Mouse (Mus musculus): Measurements from ENCODE around the gene Acot12. TPM values are rescaled to one million over a fixed set of nuclear protein-coding genes. Genes with fewer than 3 reads are reported as not detected.

The Acot12 gene
- total RNA-seq, 2 experiments from 2014 or later: 0.54 TPM; not detected in 1

GRCm38 (mm10) chr13:91737191-91737590, 4.1 kb upstream of the Acot12 start:
- no peak for TF ChIP-seq CTCF (IDR thresholded peaks at IDR 0.05)
- DNase-seq (ENCODE audit: extremely low spot score in 1 of 2, low spot score in 2 of 2): no peak
- Histone ChIP-seq H3K27ac (no peak overlapping the region), H3K4me3 (no peak overlapping the region)
- intact Hi-C loops (cut with DNase I): no loop called here

- peak overlapping the region; percentile 55 for H3K4me3 ChIP-seq
- DNase-seq (ENCODE audit: extremely low spot score in 1 of 2, low spot score in 2 of 2): no peak
- H3K27ac ChIP-seq: peak overlapping the region; percentile 19; the same call in 1 of the 2 replicates
- no peak for TF ChIP-seq CTCF (IDR thresholded peaks at IDR 0.05)
- intact Hi-C loops (cut with DNase I): no loop called here
Observed at GRCm38 (mm10) chr13:91740851-91741250, 461 bp upstream of the Acot12 start.

GRCm38 (mm10) chr13:91743180-91743579, 1.9 kb downstream of the Acot12 start:
- intact Hi-C loops (cut with DNase I): no loop called here
- H3K27ac ChIP-seq: no peak overlapping the region
- no peak overlapping the region for H3K4me3 ChIP-seq
- TF ChIP-seq CTCF (IDR thresholded peaks at IDR 0.05): no peak
- no peak for DNase-seq (ENCODE audit: extremely low spot score in 1 of 2, low spot score in 2 of 2)

GRCm38 (mm10) chr13:91746470-91746869, 5.2 kb downstream of the Acot12 start:
- intact Hi-C loops (cut with DNase I): no loop called here
- no peak for TF ChIP-seq CTCF (IDR thresholded peaks at IDR 0.05)
- Histone ChIP-seq H3K4me3 (no peak overlapping the region), H3K27ac (no peak overlapping the region)
- no peak for DNase-seq (ENCODE audit: extremely low spot score in 1 of 2, low spot score in 2 of 2)

GRCm38 (mm10) chr13:91748401-91748800, 7.1 kb downstream of the Acot12 start:
- no peak for DNase-seq (ENCODE audit: extremely low spot score in 1 of 2, low spot score in 2 of 2)
- no peak for TF ChIP-seq CTCF (IDR thresholded peaks at IDR 0.05)
- Histone ChIP-seq H3K27ac (no peak overlapping the region), H3K4me3 (no peak overlapping the region)
- intact Hi-C loops (cut with DNase I): no loop called here

GRCm38 (mm10) chr13:91749981-91750380, 8.7 kb downstream of the Acot12 start:
- intact Hi-C loops (cut with DNase I): no loop called here
- no peak overlapping the region for H3K4me3 ChIP-seq
- no peak for DNase-seq (ENCODE audit: extremely low spot score in 1 of 2, low spot score in 2 of 2)
- H3K27ac ChIP-seq: no peak overlapping the region
- TF ChIP-seq CTCF (IDR thresholded peaks at IDR 0.05): no peak

GRCm38 (mm10) chr13:91753724-91754123, 12.4 kb downstream of the Acot12 start:
- intact Hi-C loops (cut with DNase I): no loop called here
- no peak overlapping the region for H3K4me3 ChIP-seq
- no peak for DNase-seq (ENCODE audit: extremely low spot score in 1 of 2, low spot score in 2 of 2)

GRCm38 (mm10) chr13:91754762-91755161, 13.4 kb downstream of the Acot12 start:
- no peak overlapping the region for H3K4me3 ChIP-seq
- TF ChIP-seq CTCF (IDR thresholded peaks at IDR 0.05): no peak
- DNase-seq (ENCODE audit: extremely low spot score in 1 of 2, low spot score in 2 of 2): no peak
- intact Hi-C loops (cut with DNase I): no loop called here
- H3K27ac ChIP-seq: no peak overlapping the region

More at GRCm38 (mm10) chr13:91753724-91754123, 12.4 kb downstream of the Acot12 start:
- H3K27ac ChIP-seq: no peak overlapping the region
- no peak for TF ChIP-seq CTCF (IDR thresholded peaks at IDR 0.05)

- no peak for TF ChIP-seq CTCF (IDR thresholded peaks at IDR 0.05)
- H3K27ac ChIP-seq: no peak overlapping the region
- H3K4me3 ChIP-seq: no peak overlapping the region
- no peak for DNase-seq (ENCODE audit: extremely low spot score in 1 of 2, low spot score in 2 of 2)
- intact Hi-C loops (cut with DNase I): no loop called here
Observed at GRCm38 (mm10) chr13:91756230-91756629, 14.9 kb downstream of the Acot12 start.

- Histone ChIP-seq H3K4me3 (no peak overlapping the region), H3K27ac (no peak overlapping the region)
- intact Hi-C loops (cut with DNase I): no loop called here
- TF ChIP-seq CTCF (IDR thresholded peaks at IDR 0.05): no peak
- DNase-seq (ENCODE audit: extremely low spot score in 1 of 2, low spot score in 2 of 2): no peak
Observed at GRCm38 (mm10) chr13:91758316-91759048, 17.2 kb downstream of the Acot12 start.

GRCm38 (mm10) chr13:91759791-91760190, 18.5 kb downstream of the Acot12 start:
- intact Hi-C loops (cut with DNase I): no loop called here
- Histone ChIP-seq H3K4me3 (no peak overlapping the region), H3K27ac (no peak overlapping the region)
- TF ChIP-seq CTCF (IDR thresholded peaks at IDR 0.05): no peak
- DNase-seq (ENCODE audit: extremely low spot score in 1 of 2, low spot score in 2 of 2): no peak

GRCm38 (mm10) chr13:91760302-91761050, 19.2 kb downstream of the Acot12 start:
- Histone ChIP-seq H3K4me3 (no peak overlapping the region), H3K27ac (no peak overlapping the region)
- intact Hi-C loops (cut with DNase I): no loop called here
- no peak for DNase-seq (ENCODE audit: extremely low spot score in 1 of 2, low spot score in 2 of 2)
- TF ChIP-seq CTCF (IDR thresholded peaks at IDR 0.05): no peak

Data from left cerebral cortex, adult 2 months (tissue).